Mouse (Mus musculus) heart, postnatal 0 days (tissue): ENCODE data around the gene Cyp24a1. TPM values are rescaled to one million over a fixed set of nuclear protein-coding genes. Genes with fewer than 3 reads are reported as not detected.

ENCODE experiments used
- ATAC-seq: fragments of 200-750 bp; cut with Nextera tagmentation; 2 replicates; pipeline ENCODE4 v1.8.0; 2017; ENCODE audit warnings: low read depth, moderate number of reproducible peaks, moderate library complexity; ENCODE audit not compliant: insufficient read depth
- DNase-seq: peaks from one replicate; pipeline ENCODE4 v3.0.0-alpha.2; 2016; ENCODE audit warnings: low spot score
- H3K27ac ChIP-seq: fragments of 300-500 bp; sonication (generic); 2 replicates; pipeline ENCODE4 v1.5.1; 2014; ENCODE audit warnings: low read depth, mild to moderate bottlenecking
- H3K27me3 ChIP-seq: fragments of 300-500 bp; sonication (generic); 2 replicates; pipeline ENCODE4 v1.6.1; 2014; ENCODE audit warnings: low read length, mixed read lengths; ENCODE audit not compliant: control insufficient read depth, insufficient read depth
- H3K36me3 ChIP-seq: fragments of 300-500 bp; sonication (generic); replicated peaks from 2 replicates; pipeline ENCODE4 v1.6.1; 2014; ENCODE audit warnings: low read length, mixed read lengths; ENCODE audit not compliant: control insufficient read depth, insufficient read depth
- H3K4me1 ChIP-seq: fragments of 300-500 bp; sonication (generic); 2 replicates; pipeline ENCODE4 v1.6.1; 2014; ENCODE audit warnings: antibody characterized with exemption; ENCODE audit not compliant: control insufficient read depth, insufficient read depth
- H3K4me2 ChIP-seq: fragments of 300-500 bp; sonication (generic); 2 replicates; pipeline ENCODE4 v1.6.1; 2014; ENCODE audit warnings: low read depth, mild to moderate bottlenecking, low read length, moderate library complexity
- H3K4me3 ChIP-seq: fragments of 300-500 bp; sonication (generic); 2 replicates; pipeline ENCODE4 v1.5.1; 2014; ENCODE audit warnings: low read depth, low read length
- H3K9ac ChIP-seq: fragments of 300-500 bp; sonication (generic); replicated peaks from 2 replicates; pipeline ENCODE4 v1.6.1; 2014; ENCODE audit warnings: low read depth, low read length, mixed read lengths
- H3K9me3 ChIP-seq: fragments of 300-500 bp; sonication (generic); replicated peaks from 2 replicates; pipeline ENCODE4 v1.6.1; 2016; ENCODE audit warnings: low read length; ENCODE audit not compliant: control insufficient read depth
- CTCF ChIP-seq: IDR thresholded peaks from 2 replicates; pipeline ENCODE4 v1.5.1; 2016; ENCODE audit warnings: antibody characterized with exemption, control low read depth, low read depth
- EP300 ChIP-seq: IDR thresholded peaks from 2 replicates; pipeline ENCODE4 v1.6.1; 2016; ENCODE audit warnings: antibody characterized with exemption, low read depth
- WGBS: fragments of 180-500 bp; shearing (Covaris S2); extraction: QIAGEN DNeasy Blood & Tissue Kit; methylation state at CpG from one replicate; pipeline ENCODE4 v1.1.7; 2014; 5-methylcytosine and 5-hydroxymethylcytosine counted together
- polyA plus RNA-seq: library from polyadenylated mRNA; unstranded; fragments of >200 nt; fragmentation: Nextera tagmentation; extraction: Ambion mirVana; gene quantifications from 2 replicates; pipeline ENCODE4 v1.2.1, GENCODE M21; 2015
- total RNA-seq: library from RNA; depleted of rRNA; stranded (reverse); fragments of >200 nt; gene quantifications from 2 replicates; pipeline ENCODE4 v1.2.3, GENCODE M21; 2014; ENCODE audit warnings: low replicate concordance

Cyp24a1 gene
- total and polyA plus RNA-seq, 2 experiments from 2014 or later, result not detected

DNA sequence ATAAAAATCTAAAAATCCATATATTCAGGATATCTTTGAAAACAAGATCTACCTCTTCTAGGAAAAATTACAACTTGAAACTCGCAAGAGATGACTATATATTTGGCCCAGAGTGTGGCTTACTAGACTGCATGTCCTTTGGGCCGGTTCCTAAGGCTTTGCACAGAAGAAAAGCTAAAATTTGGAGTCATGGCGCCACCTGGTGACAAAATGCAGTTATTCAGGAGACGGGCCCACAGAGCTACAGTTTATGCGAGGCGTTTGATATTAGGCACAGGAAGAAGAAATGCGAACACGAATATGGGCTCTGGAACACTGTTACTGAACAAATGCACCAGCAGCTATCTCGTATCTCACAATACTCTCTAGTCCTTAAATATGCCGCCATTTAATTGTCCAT is 10.8 kb upstream of the Cyp24a1 start:
- H3K4me1 ChIP-seq, result peaks cover 9% of the 10 kb centered on the region
- TF ChIP-seq CTCF (peak; percentile 84), EP300 (no peak)
- no peak overlapping the region for H3K27ac ChIP-seq
- H3K4me2 ChIP-seq, result no peak overlapping the region
- H3K9me3 ChIP-seq, result no peaks in the 10 kb centered on the region
- no peak overlapping the region for H3K4me3 ChIP-seq
- peak; percentile 78 for DNase-seq
- H3K36me3 ChIP-seq, result no peaks in the 10 kb centered on the region
- WGBS, result 3% methylated on average over 10 of the region's 10 CpGs
- no peak overlapping the region for H3K9ac ChIP-seq
- 0 out of 2 replicates have a peak, but pooled peaks have one; percentile 34 for ATAC-seq
- peaks cover 40% of the 10 kb centered on the region for H3K27me3 ChIP-seq

DNA sequence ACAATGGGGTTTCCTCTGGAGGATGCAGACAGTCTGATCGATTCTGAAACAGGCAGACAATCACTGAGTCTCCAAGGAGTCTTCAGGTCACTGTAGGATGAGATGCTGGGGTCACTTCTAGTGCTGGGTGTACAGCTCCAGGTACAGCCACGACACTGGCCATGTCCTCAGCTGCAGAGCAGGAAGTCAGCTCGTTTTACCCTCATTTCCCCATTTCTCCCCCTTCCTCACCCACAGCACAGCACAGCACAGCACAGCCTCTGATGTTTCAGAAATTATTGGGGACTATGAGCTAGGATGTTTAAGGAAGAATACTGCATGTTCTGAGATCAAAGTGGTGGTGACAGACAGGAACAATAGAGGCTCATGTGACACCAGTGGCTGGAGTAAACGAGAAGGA is 7.0 kb upstream of the Cyp24a1 start:
- H3K4me3 ChIP-seq, result no peak overlapping the region
- H3K36me3 ChIP-seq, result no peaks in the 10 kb centered on the region
- no peak overlapping the region for H3K9ac ChIP-seq
- WGBS, result 29% methylated on average over 4 of the region's 4 CpGs
- H3K9me3 ChIP-seq, result no peaks in the 10 kb centered on the region
- ATAC-seq (no peak), DNase-seq (no peak)
- peaks cover 72% of the 10 kb centered on the region for H3K27me3 ChIP-seq
- TF ChIP-seq CTCF, result no peak
- TF ChIP-seq EP300, result no peak
- H3K4me2 ChIP-seq, result no peak overlapping the region
- H3K27ac ChIP-seq, result no peak overlapping the region
- H3K4me1 ChIP-seq, result no peaks in the 10 kb centered on the region

DNA sequence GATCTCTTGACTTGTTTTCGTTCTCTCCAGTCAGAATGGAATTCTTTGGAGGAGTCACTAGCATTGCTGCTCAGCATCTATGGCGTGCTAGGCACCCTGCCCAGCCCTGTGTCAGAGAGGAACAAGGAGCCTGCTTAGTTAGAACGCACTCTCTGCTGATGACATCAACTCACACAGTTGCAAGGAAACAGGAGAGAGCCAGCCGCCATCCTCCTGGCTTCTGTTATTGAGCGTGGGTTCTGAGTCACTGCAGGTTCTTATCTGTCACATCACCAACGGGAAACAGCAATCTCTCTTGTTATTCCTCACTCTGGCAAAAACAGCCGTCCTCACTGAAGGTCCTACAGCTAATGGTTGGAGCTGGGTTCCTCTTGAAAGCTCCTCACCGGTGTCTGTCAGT is 6.4 kb upstream of the Cyp24a1 start:
- WGBS, result 12% methylated on average over 8 of the region's 8 CpGs
- H3K4me1 ChIP-seq, result no peaks in the 10 kb centered on the region
- peaks cover 79% of the 10 kb centered on the region for H3K27me3 ChIP-seq
- ATAC-seq (peak; percentile 60; the same call in 1 of the 2 replicates), DNase-seq (peak; percentile 47)
- no peaks in the 10 kb centered on the region for H3K9me3 ChIP-seq
- H3K4me2 ChIP-seq, result no peak overlapping the region; the same call in 1 of the 2 replicates
- TF ChIP-seq EP300, result no peak
- TF ChIP-seq CTCF, result no peak
- no peak overlapping the region for H3K27ac ChIP-seq
- H3K9ac ChIP-seq, result no peak overlapping the region
- H3K36me3 ChIP-seq, result no peaks in the 10 kb centered on the region
- no peak overlapping the region for H3K4me3 ChIP-seq

DNA sequence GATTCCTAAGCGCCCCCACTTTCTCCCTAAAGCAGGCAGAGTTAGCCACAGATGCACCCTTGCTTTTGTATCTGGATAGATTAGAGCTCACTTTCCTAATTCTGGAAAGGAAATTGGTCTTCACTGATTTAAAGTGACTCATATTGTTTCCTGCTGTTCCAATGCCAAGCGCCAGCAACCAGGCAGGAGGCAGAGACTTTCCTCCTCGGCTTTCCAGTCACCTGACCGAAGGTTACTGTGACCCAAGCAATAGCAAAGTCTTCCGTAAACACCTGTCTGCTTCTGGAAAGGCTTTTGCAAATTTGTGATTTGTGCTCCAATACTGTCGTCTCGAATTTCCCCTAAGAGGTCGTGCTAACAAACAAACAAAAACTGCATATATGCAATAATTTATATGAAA is 1.1 kb upstream of the Cyp24a1 start:
- no peak overlapping the region for H3K4me2 ChIP-seq
- no peaks in the 10 kb centered on the region for H3K36me3 ChIP-seq
- H3K27me3 ChIP-seq, result peaks cover 95% of the 10 kb centered on the region
- DNase-seq, result no peak
- H3K4me3 ChIP-seq, result no peak overlapping the region
- TF ChIP-seq CTCF, result no peak
- TF ChIP-seq EP300, result no peak
- no peaks in the 10 kb centered on the region for H3K4me1 ChIP-seq
- H3K27ac ChIP-seq, result no peak overlapping the region
- no peaks in the 10 kb centered on the region for H3K9me3 ChIP-seq
- no peak for ATAC-seq
- no peak overlapping the region for H3K9ac ChIP-seq
- 23% methylated on average over 8 of the region's 8 CpGs for WGBS

DNA sequence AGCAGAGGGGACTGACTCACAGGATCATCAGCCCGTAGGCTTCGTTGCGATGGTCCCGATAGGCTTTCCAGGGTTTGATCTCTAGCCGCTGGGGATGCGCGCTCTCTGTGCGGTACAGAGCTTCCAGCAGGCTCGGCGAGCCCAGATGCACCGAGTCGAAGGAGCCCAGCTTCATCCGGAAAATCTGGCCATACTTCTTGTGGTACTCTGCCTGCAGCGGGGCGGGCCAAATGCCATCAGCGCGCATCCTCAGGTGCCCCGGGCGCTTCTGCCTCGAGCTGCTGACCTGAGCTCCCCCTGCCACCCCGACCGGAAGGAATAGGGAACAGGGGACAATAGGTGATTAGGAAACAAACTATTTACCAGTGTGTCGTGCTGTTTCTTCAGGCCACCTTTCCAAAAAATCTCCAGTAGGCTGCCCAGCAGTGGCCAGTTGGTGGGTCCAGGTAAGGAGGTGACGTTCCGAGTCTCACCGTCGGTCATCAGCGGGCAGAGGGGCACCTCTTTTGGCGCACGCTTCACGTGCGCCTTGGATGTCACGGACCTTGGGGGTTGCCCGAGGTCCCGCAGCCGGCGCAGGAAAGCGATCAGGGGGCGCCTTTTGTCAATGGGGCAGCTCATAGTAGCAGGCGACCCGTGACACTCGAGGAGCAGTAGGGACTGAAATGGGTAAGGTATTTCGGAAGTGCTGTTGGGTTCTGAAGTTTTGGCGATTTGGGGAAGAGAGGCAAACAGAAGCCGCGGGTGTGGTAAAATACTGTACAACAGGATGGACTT is 603 bp downstream of the Cyp24a1 start, which contains the start of gene Pfdn4:
Gene Pfdn4 (plus strand): TSS at position 275 of the 777 bp plus-strand sequence.
- 2% methylated on average over 46 of the region's 46 CpGs for WGBS
- Histone ChIP-seq H3K9ac (no peak within 1 kb of the TSS), H3K27ac (no peak within 1 kb of the TSS), H3K9me3 (no peaks in the 10 kb centered on the region), H3K36me3 (no peaks in the 10 kb centered on the region), H3K4me1 (no peaks in the 10 kb centered on the region), H3K4me3 (peak within 1 kb of the TSS; percentile 22; the same call in 1 of the 2 replicates), H3K4me2 (peak within 1 kb of the TSS; percentile 10; the same call in 1 of the 2 replicates), H3K27me3 (peaks cover 95% of the 10 kb centered on the region)
- DNase-seq (no peak), ATAC-seq (no peak)
- TF ChIP-seq EP300, result no peak
- TF ChIP-seq CTCF, result no peak
